Mouse (Mus musculus): ENCODE measurements around the gene Cfap298. TPM values are rescaled to one million over a fixed set of nuclear protein-coding genes. Genes with fewer than 3 reads are reported as not detected.

The Cfap298 gene
- total RNA-seq, 2 experiments from 2014 or later, result 40.0 to 42.4 TPM

DNA sequence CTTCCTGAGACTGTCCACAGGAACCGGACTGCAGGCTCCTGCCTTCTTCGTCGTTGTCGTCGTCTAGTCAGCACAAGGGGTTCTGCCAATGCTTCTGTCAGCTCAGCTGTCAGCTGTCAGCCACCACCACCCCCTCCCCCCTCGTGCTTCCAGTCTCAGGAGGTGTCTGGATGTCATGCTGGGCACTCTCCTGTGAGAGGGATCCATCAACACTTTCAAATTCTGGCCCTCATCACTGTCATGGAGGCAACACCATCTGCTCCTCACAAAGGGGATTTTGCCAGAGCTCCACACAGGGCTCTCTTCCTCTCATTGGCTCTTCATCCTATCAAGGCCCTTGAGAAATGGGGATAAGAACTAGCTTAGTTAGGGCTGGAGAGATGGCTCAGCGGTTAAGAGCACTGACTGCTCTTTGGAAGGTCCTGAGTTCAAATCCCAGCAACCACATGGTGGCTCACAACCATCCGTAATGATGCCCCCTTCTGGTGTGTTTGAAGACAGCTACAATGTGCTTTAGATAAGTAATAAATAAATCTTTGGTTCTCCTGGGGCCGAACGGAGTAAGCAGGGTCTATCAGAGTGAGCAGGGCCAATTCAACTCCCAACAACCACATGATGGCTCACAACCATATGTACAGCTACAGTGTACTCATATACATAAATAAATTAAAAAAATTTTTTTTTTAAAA lies 13.3 kb downstream of the Cfap298 start:
- intact Hi-C loops (cut with DNase I), result no loop called here
- no peak for DNase-seq (ENCODE audit: low spot score in 2 of 2)

- no peak for DNase-seq (ENCODE audit: low spot score in 2 of 2)
- intact Hi-C loops (cut with DNase I), result no loop called here
Observed at GRCm38 (mm10) chr16:90917156-90917555, 17.8 kb downstream of the Cfap298 start.

DNA sequence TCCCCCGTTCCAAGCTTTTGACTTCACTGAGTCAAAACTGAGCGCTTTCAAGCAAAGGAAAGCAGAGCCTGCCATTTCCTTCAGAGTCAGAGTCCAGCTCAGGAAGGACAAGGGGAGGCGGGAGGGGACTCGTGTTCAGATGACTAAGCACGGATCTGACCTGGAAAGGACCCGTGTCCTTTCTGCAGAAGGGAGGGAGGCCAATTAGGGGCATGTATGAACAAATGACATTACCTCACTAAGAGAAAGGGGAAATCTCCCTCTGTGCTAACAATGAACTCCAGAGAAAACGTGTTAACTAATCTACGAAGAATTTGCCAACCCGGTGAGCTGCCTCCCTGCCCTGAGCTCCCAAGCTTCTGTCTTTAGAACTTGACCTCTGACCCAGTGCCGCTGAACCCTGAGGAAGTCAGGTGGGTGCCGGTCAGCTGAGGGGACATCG lies 18.9 kb downstream of the Cfap298 start:
- intact Hi-C loops (cut with DNase I), result no loop called here

DNA sequence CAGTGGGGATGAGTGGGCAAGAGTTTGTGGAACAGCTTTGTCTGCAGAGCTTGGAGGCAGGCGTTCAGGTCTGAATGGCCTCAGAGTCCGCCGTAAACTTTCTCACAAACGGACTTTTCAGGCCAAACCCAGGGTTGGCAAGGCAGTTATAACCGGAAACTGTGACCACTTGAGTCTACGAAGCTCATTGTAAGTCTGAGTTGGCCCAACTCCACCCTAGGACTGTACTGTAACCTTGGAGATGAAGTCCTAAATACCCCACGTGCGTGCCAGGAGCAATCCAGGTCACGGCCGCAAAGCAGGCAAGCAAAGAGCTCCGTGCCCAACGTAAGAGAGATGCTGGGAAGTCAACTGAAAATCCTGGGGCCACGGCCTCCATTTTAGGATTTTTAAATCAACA lies 23.1 kb downstream of the Cfap298 start:
- intact Hi-C loops (cut with DNase I), result no loop called here
- DNase-seq (ENCODE audit: low spot score in 2 of 2), result no peak

More for the DNA sequence above, 18.9 kb downstream of the Cfap298 start:
- no peak for DNase-seq (ENCODE audit: low spot score in 2 of 2)

- intact Hi-C loops (cut with DNase I), result no loop called here
- no peak for DNase-seq (ENCODE audit: low spot score in 2 of 2)
Observed at GRCm38 (mm10) chr16:90910855-90911533, 23.9 kb downstream of the Cfap298 start.

- DNase-seq (ENCODE audit: low spot score in 2 of 2), result no peak
- intact Hi-C loops (cut with DNase I), result no loop called here
Observed at GRCm38 (mm10) chr16:90907250-90907649, 27.7 kb downstream of the Cfap298 start.

- intact Hi-C loops (cut with DNase I), result no loop called here
- no peak for DNase-seq (ENCODE audit: low spot score in 2 of 2)
Observed at GRCm38 (mm10) chr16:90903300-90903699, 31.6 kb downstream of the Cfap298 start.

DNA sequence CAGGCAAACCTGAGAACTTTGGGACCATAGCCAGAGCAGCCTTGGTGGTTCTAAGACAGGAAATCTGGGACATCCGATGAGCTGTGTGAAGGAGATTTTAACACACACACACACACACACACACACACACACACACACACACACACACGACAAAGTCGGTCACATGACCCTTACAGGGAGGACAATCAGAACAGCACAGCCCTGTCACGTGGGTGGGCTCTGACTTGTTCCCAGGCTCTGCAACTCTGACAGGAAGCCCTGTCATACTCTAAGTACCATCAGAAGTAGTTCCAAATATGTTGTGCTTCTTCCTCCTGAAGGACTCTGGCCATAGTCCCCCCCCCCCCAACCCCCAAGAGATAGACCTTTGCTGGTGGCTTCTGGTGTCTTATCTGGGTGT lies 33.5 kb downstream of the Cfap298 start:
- no peak for DNase-seq (ENCODE audit: low spot score in 2 of 2)
- intact Hi-C loops (cut with DNase I), result no loop called here

DNA sequence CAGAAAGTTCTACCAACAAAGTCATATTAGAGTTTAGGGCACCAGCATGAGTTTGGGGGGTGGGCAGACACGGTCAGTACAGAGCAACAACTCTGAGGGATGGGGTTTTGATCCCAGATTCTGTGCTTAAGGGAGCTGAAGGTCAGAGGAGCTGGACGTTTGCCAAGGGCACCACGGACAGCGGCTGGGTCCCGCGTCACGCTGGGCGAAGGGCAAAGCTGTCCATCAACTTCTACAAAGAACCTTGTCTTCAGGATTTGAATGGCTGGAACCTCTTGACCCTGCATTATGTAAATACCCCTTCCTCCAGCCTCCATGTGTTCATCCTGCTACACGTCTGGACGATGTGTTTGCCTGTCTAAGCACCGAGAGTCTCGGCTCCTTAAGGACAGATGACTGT lies 35.4 kb downstream of the Cfap298 start:
- intact Hi-C loops (cut with DNase I), result no loop called here

DNA sequence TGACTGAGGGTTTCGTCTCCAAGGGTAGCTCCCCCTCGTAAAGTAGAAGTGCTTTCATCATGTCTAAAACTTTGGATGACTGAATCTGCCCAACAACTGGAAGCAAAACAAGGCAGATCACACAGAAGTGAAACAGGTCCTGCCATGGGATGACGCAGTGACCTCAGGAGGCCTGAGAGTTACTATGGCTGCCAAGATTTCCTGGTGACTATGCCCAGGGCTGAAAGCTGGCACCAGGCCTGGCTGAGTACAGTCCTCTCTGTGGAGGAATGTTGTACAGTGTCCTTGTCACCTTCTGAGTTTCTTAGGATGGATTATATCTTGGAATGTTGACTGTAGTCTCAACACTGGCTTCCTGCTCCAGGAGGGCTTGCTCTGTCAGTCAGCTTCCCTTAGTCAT lies 37.3 kb downstream of the Cfap298 start:
- no peak for DNase-seq (ENCODE audit: low spot score in 2 of 2)
- intact Hi-C loops (cut with DNase I), result no loop called here

More for the DNA sequence above, 35.4 kb downstream of the Cfap298 start:
- DNase-seq (ENCODE audit: low spot score in 2 of 2), result no peak

- no peak for DNase-seq (ENCODE audit: low spot score in 2 of 2)
- intact Hi-C loops (cut with DNase I), result no loop called here
Observed at GRCm38 (mm10) chr16:90893792-90894191, 41.1 kb downstream of the Cfap298 start.

DNA sequence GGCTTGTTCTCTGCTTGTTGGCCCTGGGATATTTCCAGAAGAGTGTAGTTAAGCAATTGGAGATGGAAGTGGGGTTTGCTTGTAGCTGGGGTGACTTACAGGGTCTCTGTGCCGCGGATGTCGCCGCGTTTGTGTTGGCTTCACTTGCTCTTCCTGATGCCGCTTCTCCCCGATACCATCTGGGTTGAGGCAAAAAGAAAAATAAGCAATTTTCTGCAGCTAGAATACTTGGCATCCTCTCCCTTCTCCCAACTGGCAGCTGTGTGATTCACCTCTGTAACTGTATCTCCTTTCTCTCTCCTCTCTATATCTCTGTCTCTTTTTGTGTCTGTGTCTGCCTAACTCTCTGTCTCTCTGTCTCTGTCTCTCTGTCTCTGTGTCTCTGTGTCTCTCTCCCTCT lies 41.9 kb downstream of the Cfap298 start:
- intact Hi-C loops (cut with DNase I), result no loop called here
- DNase-seq (ENCODE audit: low spot score in 2 of 2), result no peak

- DNase-seq (ENCODE audit: low spot score in 2 of 2), result no peak
- intact Hi-C loops (cut with DNase I), result no loop called here
Observed at GRCm38 (mm10) chr16:90892081-90892480, 42.8 kb downstream of the Cfap298 start.

GRCm38 (mm10) chr16:90891601-90892000 lies 43.3 kb downstream of the Cfap298 start:
- intact Hi-C loops (cut with DNase I), result no loop called here
- no peak for DNase-seq (ENCODE audit: low spot score in 2 of 2)

GRCm38 (mm10) chr16:90890683-90891082 lies 44.2 kb downstream of the Cfap298 start:
- DNase-seq (ENCODE audit: low spot score in 2 of 2), result peak in 1 of 2 experiments; percentile 42
- intact Hi-C loops (cut with DNase I), result no loop called here

DNA sequence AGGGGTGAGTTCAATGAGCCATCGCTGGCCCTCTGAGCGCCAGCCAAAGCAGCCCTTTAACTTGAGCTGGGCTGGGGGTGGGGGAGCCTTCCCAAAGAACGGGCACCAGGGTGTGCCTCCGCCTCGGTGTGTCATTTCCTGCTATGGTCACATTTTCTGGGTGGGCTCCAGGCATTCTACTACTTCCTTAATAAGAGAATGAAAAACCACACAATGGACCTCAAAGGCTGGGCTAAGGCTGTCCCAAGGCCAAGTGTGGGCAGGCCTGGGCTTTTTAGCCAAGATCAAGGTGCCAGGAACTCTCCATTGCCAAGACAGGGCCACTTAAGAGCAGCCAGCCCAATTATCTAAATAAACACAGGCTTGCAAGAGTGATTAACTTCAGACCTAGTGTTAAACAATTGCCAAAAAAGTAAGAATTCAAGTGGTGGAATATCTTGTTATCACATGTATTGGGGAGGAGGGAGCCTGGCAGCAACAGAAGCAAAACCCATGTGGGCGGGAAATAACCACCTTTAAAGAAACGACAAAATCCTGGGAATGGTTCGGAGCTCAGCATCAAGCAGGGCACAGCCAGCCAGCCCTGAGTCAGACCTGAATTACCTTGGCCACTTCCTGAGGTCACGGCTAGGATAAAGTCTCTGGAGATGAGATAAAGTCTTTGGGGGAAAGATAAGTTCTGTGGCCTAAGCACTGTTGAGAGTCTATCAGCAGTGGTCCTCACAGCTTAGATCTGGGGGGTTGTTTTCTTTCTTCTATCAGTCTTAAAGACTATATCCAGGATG lies 48.9 kb downstream of the Cfap298 start:
- DNase-seq (ENCODE audit: low spot score in 2 of 2), result no peak
- intact Hi-C loops (cut with DNase I), result loop anchor here (5.0 kb wide), 1 partner anchor 54 kb away; no protein-coding TSS in a partner anchor

DNA sequence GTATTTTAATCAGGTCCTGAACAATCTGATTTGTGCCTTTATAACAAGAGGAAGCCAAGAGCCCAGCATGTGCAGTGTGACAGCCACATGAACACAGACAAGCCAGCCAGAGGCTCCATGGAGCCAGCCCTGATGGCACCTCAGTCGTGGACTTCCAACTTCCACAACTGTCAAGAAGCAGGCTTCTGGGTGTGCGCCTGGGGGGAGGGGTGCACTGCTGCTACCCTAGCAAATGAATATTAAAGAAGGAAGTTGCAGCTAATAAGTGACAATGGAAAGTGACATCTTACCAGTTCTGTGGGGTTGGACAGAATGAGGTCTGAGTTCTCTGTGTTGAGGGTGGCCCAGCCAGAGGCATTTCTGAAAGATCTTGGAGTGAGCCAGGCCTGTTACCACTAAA lies 49.6 kb downstream of the Cfap298 start:
- intact Hi-C loops (cut with DNase I), result loop anchor here (5.0 kb wide), 1 partner anchor 53 kb away; no protein-coding TSS in a partner anchor
- DNase-seq (ENCODE audit: low spot score in 2 of 2), result no peak

DNA sequence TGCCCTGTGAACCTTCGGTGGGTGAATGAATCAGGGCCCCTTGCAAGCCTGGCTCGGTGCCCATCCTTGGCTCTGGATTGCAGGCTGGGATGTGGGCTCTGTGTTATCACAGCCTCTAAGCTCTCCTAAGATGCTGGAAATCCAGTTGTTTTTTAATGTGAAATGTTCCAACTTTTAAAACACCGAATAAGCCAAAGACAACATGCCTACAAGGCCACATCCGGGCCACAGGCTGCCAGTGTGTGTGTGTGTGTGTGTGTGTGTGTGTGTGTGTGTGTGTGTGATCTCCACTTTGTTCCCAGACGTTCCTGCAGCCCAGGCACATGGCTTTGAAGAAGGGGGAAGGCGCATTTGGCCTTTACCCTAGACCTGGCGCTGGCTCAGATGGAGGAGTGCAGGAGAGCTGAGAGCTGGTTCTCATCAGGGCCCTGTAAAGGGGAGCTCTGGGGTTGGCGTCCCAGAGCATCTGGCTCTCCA lies 52.4 kb downstream of the Cfap298 start:
- no peak for DNase-seq (ENCODE audit: low spot score in 2 of 2)
- intact Hi-C loops (cut with DNase I), result no loop called here

DNA sequence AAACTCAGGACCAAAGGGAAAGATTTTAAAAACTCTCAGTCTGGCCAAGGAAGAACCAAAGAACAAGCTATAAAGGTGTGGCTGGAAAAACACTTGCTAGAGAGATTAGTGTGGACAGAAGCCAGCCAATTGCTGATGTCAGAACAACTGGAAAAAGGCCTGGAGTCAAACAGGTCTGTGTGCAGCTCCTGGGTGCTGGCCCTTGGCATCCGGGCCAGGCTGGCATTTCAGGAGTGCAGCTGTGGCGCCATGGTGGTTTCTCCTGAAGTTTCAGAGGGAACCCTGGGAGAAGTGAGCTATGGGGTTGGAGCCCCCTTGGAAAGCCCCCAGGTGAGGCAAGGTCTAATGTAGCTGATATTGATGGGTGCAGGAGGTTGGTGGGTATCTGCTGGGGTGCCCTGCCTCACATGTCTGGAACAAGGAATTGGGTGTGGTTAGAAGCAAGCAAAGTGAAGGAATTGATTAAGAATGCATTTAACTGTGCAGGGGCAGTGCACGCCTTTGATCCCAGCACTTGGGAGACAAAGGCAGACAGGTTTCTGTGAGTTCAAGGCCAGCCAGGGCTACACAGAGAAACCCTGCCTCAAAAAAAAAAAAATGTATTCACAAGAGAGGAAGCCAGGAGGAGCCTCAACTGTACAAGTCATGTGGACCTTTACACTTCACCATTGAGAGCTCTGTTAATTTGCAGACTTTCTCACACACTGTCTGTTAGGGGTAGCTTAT lies 56.6 kb downstream of the Cfap298 start:
- intact Hi-C loops (cut with DNase I), result no loop called here

More for the DNA sequence above, 56.6 kb downstream of the Cfap298 start:
- DNase-seq (ENCODE audit: low spot score in 2 of 2), result no peak

Measured in left cerebral cortex, postnatal 25 days (tissue).